In genomic region chr15:13088504-13089058, GRCm38 (mm10) we compare ENCODE assay signal across 7 mouse cellular contexts.
DNase-seq lines count a peak whose midpoint lies in the region; ATAC-seq and TF ChIP-seq lines count a peak whose summit lies in the region.

No protein-coding gene starts in this region.

- peak; percentile 92 to 99 for TF ChIP-seq CTCF in CH12.LX (conservative IDR thresholded peaks at IDR 0.05 in 1 of 2, IDR thresholded peaks at IDR 0.05 in 1 of 2; ENCODE audit: low read depth in 2 of 2, low read length in 2 of 2)

- H3K4me2 ChIP-seq in CH12.LX (ENCODE audit: insufficient read depth, low read depth, poor library complexity, severe bottlenecking) = no peak overlapping the region
- no peak overlapping the region for H3K4me2 ChIP-seq in heart, embryonic 16.5 days (ENCODE audit: low read depth, low read length)

- peak; percentile 94 for TF ChIP-seq RAD21 in CH12.LX (IDR thresholded peaks at IDR 0.05; ENCODE audit: low read depth, low read length)

- 0 out of 2 replicates have a peak, but pooled peaks have one; percentile 41 for ATAC-seq in heart, embryonic 16.5 days (replicated peaks; ENCODE audit: extremely low read depth, insufficient read depth, low FRiP score)

- dilution Hi-C loops in CH12.LX (cut with MboI; ENCODE audit: extremely low pct_ligation_motif_present, extremely low pct_unique_long_range_greater_than_20kb, low sequenced_read_pairs) = no loop called here

- H3K4me1 ChIP-seq in CH12.LX (ENCODE audit: control insufficient read depth in 1 of 2, insufficient read depth in 2 of 2) = peaks cover 0 to 23% of the 10 kb centered on the region in 2 experiments; a peak in 2 of 4 replicates
- H3K4me1 ChIP-seq in heart, embryonic 16.5 days (ENCODE audit: control insufficient read depth, insufficient read depth, low read length) = no peaks in the 10 kb centered on the region

- H3K27ac ChIP-seq in CH12.LX (ENCODE audit: insufficient read depth, low read depth) = no peak overlapping the region
- H3K27ac ChIP-seq in heart, embryonic 16.5 days (ENCODE audit: low read length) = no peak overlapping the region

- H3K4me3 ChIP-seq in CH12.LX (replicated peaks in 1 of 3; ENCODE audit: low read depth in 2 of 3, low read length in 2 of 3, poor library complexity in 1 of 3) = no peak overlapping the region
- H3K4me3 ChIP-seq in heart, embryonic 16.5 days (ENCODE audit: low read length) = no peak overlapping the region

- H3K9ac ChIP-seq in CH12.LX (ENCODE audit: insufficient read depth, low read depth) = no peak overlapping the region
- H3K9ac ChIP-seq in heart, embryonic 16.5 days (ENCODE audit: low read length) = no peak overlapping the region

- WGBS in heart, embryonic 16.5 days = 44% methylated on average over 7 of the region's 7 CpGs

- H3K36me3 ChIP-seq in CH12.LX (replicated peaks in 1 of 2; ENCODE audit: control insufficient read depth in 1 of 2, insufficient read depth in 1 of 2, low read length in 1 of 2) = no peaks in the 10 kb centered on the region
- no peaks in the 10 kb centered on the region for H3K36me3 ChIP-seq in heart, embryonic 16.5 days (ENCODE audit: control insufficient read depth, insufficient read depth)

- 0 out of 2 replicates have a peak, but pooled peaks have one; percentile 20 for TF ChIP-seq EP300 in CH12.LX (IDR thresholded peaks at IDR 0.05; ENCODE audit: low read length)

- TF ChIP-seq POLR2A in CH12.LX (IDR thresholded peaks at IDR 0.05; ENCODE audit: low read depth, low read length) = no peak

- in situ Hi-C loops in CH12.LX (cut with MboI; ENCODE audit: low pct_ligation_motif_present, low pct_unique_long_range_greater_than_20kb, low sequenced_read_pairs) = no loop called here

- H3K27me3 ChIP-seq in CH12.LX (replicated peaks) = no peaks in the 10 kb centered on the region
- no peaks in the 10 kb centered on the region for H3K27me3 ChIP-seq in heart, embryonic 16.5 days (ENCODE audit: control insufficient read depth, insufficient read depth, low read length)

- no peaks in the 10 kb centered on the region for H3K9me3 ChIP-seq in CH12.LX (replicated peaks; ENCODE audit: low read length)
- no peaks in the 10 kb centered on the region for H3K9me3 ChIP-seq in heart, embryonic 16.5 days (replicated peaks; ENCODE audit: control insufficient read depth, low read length)

- DNase-seq in CH12.LX (ENCODE audit: extremely low read depth) (peak; percentile 92), MEL-GATA-1-ER (ENCODE audit: extremely low read depth, low read depth) (peak; percentile 33)
- peak; percentile 44 to 68 for DNase-seq in cerebellum, postnatal 25 days
- DNase-seq in kidney, postnatal 36 days = peak; percentile 36 to 68
- DNase-seq in lung, postnatal 14 days = peak; percentile 48
- peak; percentile 73 for DNase-seq in right cerebral cortex, postnatal 4 days

- H3K79me2 ChIP-seq in CH12.LX (replicated peaks; ENCODE audit: control insufficient read depth, extremely low read depth, insufficient read depth, poor library complexity, severe bottlenecking) = no peaks in the 10 kb centered on the region

TF ChIP-seq in CH12.LX, 34 proteins besides CTCF, POLR2A, EP300 and RAD21:
- TF ChIP-seq HCFC1 (IDR thresholded peaks at IDR 0.05; ENCODE audit: low read depth, low read length) = peak; percentile 21; the same call in 1 of the 2 replicates
- TF ChIP-seq SMC3 (IDR thresholded peaks at IDR 0.05; ENCODE audit: low read depth, low read length) = peak; percentile 90
- no peak for TF ChIP-seq MYC (IDR thresholded peaks at IDR 0.05; ENCODE audit: low read depth, low read length)
- peak; percentile 46; the same call in 1 of the 2 replicates for TF ChIP-seq IRF4 (IDR thresholded peaks at IDR 0.05; ENCODE audit: low read depth, low read length)
- no peak for TF ChIP-seq ZNF384 (IDR thresholded peaks at IDR 0.05; ENCODE audit: low read depth, low read length)
- 0 out of 2 replicates have a peak, but pooled peaks have one; percentile 30 for TF ChIP-seq MAX (IDR thresholded peaks at IDR 0.05; ENCODE audit: low read length)
- TF ChIP-seq CHD2 (IDR thresholded peaks at IDR 0.05; ENCODE audit: low read length) = no peak
- 0 out of 2 replicates have a peak, but pooled peaks have one; percentile 35 for TF ChIP-seq TCF12 (IDR thresholded peaks at IDR 0.05; ENCODE audit: low read depth, low read length)
- TF ChIP-seq ETS1 (conservative IDR thresholded peaks at IDR 0.05; ENCODE audit: low read depth, low read length) = no peak
- TF ChIP-seq ZC3H11A (IDR thresholded peaks at IDR 0.05; ENCODE audit: low read depth, low read length) = peak; percentile 59
- TF ChIP-seq MEF2A (IDR thresholded peaks at IDR 0.05; ENCODE audit: borderline replicate concordance, low read depth, low read length) = peak; percentile 74
- TF ChIP-seq JUND (conservative IDR thresholded peaks at IDR 0.05; ENCODE audit: low read depth, low read length) = peak; percentile 93
- peak; percentile 90 for TF ChIP-seq JUN (IDR thresholded peaks at IDR 0.05; ENCODE audit: insufficient read depth, low read depth, low read length)
- TF ChIP-seq BHLHE40 (IDR thresholded peaks at IDR 0.05; ENCODE audit: low read depth, low read length) = 0 out of 2 replicates have a peak, but pooled peaks have one; percentile 25
- TF ChIP-seq NELFE (IDR thresholded peaks at IDR 0.05; ENCODE audit: low read depth, low read length) = peak; percentile 37; the same call in 1 of the 2 replicates

Comparison
In these comparisons a context has a peak if more than half of its experiments do, and no peak if none do; other contexts are left out.
1. DNase-seq: peak in every context shown above with its lines; median percentile 92 in CH12.LX; 73 in right cerebral cortex, postnatal 4 days; 56 in cerebellum, postnatal 25 days; 52 in kidney, postnatal 36 days; 48 in lung, postnatal 14 days; 33 in MEL-GATA-1-ER.